Mouse (Mus musculus) MN1 (cell line): ENCODE results near the gene Map3k6.

ENCODE experiments used
- DNase-seq: peaks from one replicate; pipeline ENCODE4 v3.0.0-alpha.2; 2016; ENCODE audit warnings: low spot score

Gene Map3k6

GRCm38 (mm10) chr4:133285950-133286349 lies 45.3 kb downstream of the Map3k6 start:
- DNase-seq = no peak

- DNase-seq = no peak
Observed at GRCm38 (mm10) chr4:133286476-133287077, 46.0 kb downstream of the Map3k6 start.

GRCm38 (mm10) chr4:133291255-133291654 lies 50.6 kb downstream of the Map3k6 start:
- DNase-seq = no peak

- DNase-seq = no peak
Observed at GRCm38 (mm10) chr4:133292405-133292804, 51.8 kb downstream of the Map3k6 start.

- peak; percentile 79 for DNase-seq
Observed at GRCm38 (mm10) chr4:133292901-133293843, 52.6 kb downstream of the Map3k6 start.

GRCm38 (mm10) chr4:133294084-133294483 lies 53.5 kb downstream of the Map3k6 start:
- DNase-seq = no peak

GRCm38 (mm10) chr4:133297360-133297759 lies 56.7 kb downstream of the Map3k6 start:
- DNase-seq = peak; percentile 24

GRCm38 (mm10) chr4:133297801-133298238 lies 57.2 kb downstream of the Map3k6 start:
- peak; percentile 86 for DNase-seq

- peak; percentile 70 for DNase-seq
Observed at GRCm38 (mm10) chr4:133298516-133299365, 58.1 kb downstream of the Map3k6 start.

GRCm38 (mm10) chr4:133299701-133300100 lies 59.1 kb downstream of the Map3k6 start:
- peak; percentile 80 for DNase-seq

GRCm38 (mm10) chr4:133300421-133300820 lies 59.8 kb downstream of the Map3k6 start:
- no peak for DNase-seq

- DNase-seq = peak; percentile 71
Observed at GRCm38 (mm10) chr4:133301802-133302201, 61.2 kb downstream of the Map3k6 start.
